23 mouse cellular contexts compared by ENCODE assay signal in the genomic region with DNA sequence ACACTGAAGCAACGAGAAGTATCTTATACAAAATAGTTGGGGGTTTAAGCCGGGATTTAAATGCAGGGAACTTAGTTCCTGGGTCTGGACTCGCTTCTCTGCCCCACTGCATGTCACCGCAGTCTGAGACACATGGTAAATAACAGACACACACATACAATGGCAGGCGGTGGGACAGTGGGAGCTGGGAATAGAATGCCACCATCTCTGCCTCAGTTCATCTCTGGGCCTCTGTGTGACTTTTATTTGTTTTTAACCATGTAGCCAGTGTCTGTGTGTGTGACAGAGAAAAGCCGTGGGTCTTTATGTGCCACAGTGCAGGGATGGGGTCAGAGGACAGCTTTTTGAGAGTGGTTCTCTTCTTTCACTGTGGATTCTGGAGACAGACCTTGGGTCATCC.
DNase-seq lines count a peak whose midpoint lies in the region; ATAC-seq and TF ChIP-seq lines count a peak whose summit lies in the region.
"Had no signal": no experiment of that assay in that cellular context is flagged by ENCODE, and none has a peak within 500 bp of the region (broad histone marks: within the 10 kb centered on the region; RNA-seq: fewer than 3 reads in every experiment).

No protein-coding gene starts in this region.

- no peak overlapping the region for H3K4me2 ChIP-seq in heart, embryonic 15.5 days
- H3K4me2 ChIP-seq: embryonic facial prominence, embryonic 13.5 days; hindbrain, embryonic 15.5 days had no signal

- TF ChIP-seq POLR2A in testis, adult 2 months (IDR thresholded peaks at IDR 0.05; ENCODE audit: control insufficient read depth, low read depth, low read length) = no peak

- H3K27me3 ChIP-seq in heart, embryonic 15.5 days = no peaks in the 10 kb centered on the region
- no peaks in the 10 kb centered on the region for H3K27me3 ChIP-seq in testis, adult 2 months (ENCODE audit: control insufficient read depth, insufficient read depth, low read length)
- H3K27me3 ChIP-seq: embryonic facial prominence, embryonic 13.5 days; hindbrain, embryonic 15.5 days had no signal

- H3K27ac ChIP-seq in heart, embryonic 15.5 days = peak overlapping the region; percentile 46
- H3K27ac ChIP-seq in testis, adult 2 months (ENCODE audit: control insufficient read depth, insufficient read depth, low read depth, low read length) = 0 out of 2 replicates have a peak overlapping the region, but pooled peaks have one; percentile 13
- H3K27ac ChIP-seq: hindbrain, embryonic 15.5 days; midbrain, embryonic 10.5 days had no signal

- no peak overlapping the region for H3K9ac ChIP-seq in heart, embryonic 15.5 days
- H3K9ac ChIP-seq: embryonic facial prominence, embryonic 13.5 days; hindbrain, embryonic 15.5 days; liver, postnatal 0 days had no signal

- H3K9me3 ChIP-seq in heart, embryonic 15.5 days (replicated peaks) = no peaks in the 10 kb centered on the region
- H3K9me3 ChIP-seq: embryonic facial prominence, embryonic 13.5 days; G1E; hindbrain, embryonic 15.5 days; limb, embryonic 10.5 days; midbrain, embryonic 10.5 days had no signal

- H3K36me3 ChIP-seq in heart, embryonic 15.5 days = peaks cover 16% of the 10 kb centered on the region
- H3K36me3 ChIP-seq in testis, adult 2 months (ENCODE audit: control insufficient read depth, insufficient read depth, low read length) = no peaks in the 10 kb centered on the region
- H3K36me3 ChIP-seq: limb, embryonic 10.5 days; midbrain, embryonic 10.5 days had no signal

- WGBS in heart, embryonic 15.5 days = 55% methylated on average over 6 of the region's 6 CpGs

- DNase-seq in frontal cortex, postnatal 10 days (ENCODE audit: low spot score in 2 of 2) = no peak
- DNase-seq in heart, postnatal 36 days = no peak
- no peak for DNase-seq in testis, postnatal 10 days (ENCODE audit: low spot score)
- DNase-seq in cerebellum, adult 11-12 months = no peak
- no peak for DNase-seq in spleen, postnatal 14 days (ENCODE audit: low spot score in 2 of 2)
- DNase-seq: adrenal gland, postnatal 10 days; cerebellum, postnatal 10 days; gastrocnemius, postnatal 14 days; heart, postnatal 10 days; kidney, adult 2 months; kidney, postnatal 14 days; liver, postnatal 0 days; lung, postnatal 36 days; right cerebral cortex, postnatal 4 days had no signal

- no peak overlapping the region for H3K4me3 ChIP-seq in heart, embryonic 15.5 days
- no peak overlapping the region for H3K4me3 ChIP-seq in testis, adult 2 months (ENCODE audit: control insufficient read depth, low read depth, low read length)
- H3K4me3 ChIP-seq: embryonic facial prominence, embryonic 13.5 days; hindbrain, embryonic 15.5 days; limb, embryonic 10.5 days; midbrain, embryonic 10.5 days had no signal

- intact Hi-C loops in heart, postnatal 36 days (cut with DNase I) = no loop called here

- TF ChIP-seq CTCF in testis, adult 2 months (IDR thresholded peaks at IDR 0.05; ENCODE audit: control insufficient read depth, insufficient read depth, insufficient replicate concordance, low read depth, low read length) = no peak

- peak; percentile 22; the same call in 1 of the 2 replicates for ATAC-seq in frontal cortex, adult (ENCODE audit: low TSS enrichment)
- no peak for ATAC-seq in heart, embryonic 15.5 days (replicated peaks; ENCODE audit: insufficient number of reproducible peaks, insufficient read depth, low FRiP score, low read depth)
- ATAC-seq: activated CD4-positive, CD25-positive, alpha-beta regulatory T cell, adult 4 months; liver, postnatal 0 days had no signal

- peaks cover 28% of the 10 kb centered on the region for H3K4me1 ChIP-seq in heart, embryonic 15.5 days (replicated peaks)
- H3K4me1 ChIP-seq in testis, adult 2 months (ENCODE audit: control insufficient read depth, insufficient read depth, low read length) = no peaks in the 10 kb centered on the region
